ENCODE assay signal across 32 mouse cellular contexts in the genomic region with DNA sequence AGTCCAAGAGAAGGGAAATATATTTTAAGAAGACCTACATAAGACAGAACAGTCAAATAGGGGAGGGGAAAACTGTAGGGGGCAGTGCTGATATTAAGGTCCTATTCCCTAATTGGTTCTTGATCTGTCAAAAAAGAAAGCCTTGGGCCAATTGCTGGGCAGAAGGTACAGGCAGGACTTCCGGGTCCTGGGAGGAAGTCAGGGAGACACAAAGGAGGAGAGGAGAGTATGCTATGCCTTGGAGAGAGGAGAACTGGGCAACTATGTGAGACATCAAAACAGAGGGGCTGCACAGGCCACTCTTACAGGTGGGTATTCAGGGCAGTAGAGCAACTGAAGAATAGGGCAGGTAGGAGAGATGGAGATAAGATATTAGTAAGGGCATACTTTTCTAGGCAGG.
DNase-seq lines count a peak whose midpoint lies in the region; ATAC-seq and TF ChIP-seq lines count a peak whose summit lies in the region.
"Had no signal": no experiment of that assay in that cellular context is flagged by ENCODE, and none has a peak within 500 bp of the region (broad histone marks: within the 10 kb centered on the region; RNA-seq: fewer than 3 reads in every experiment).

No protein-coding gene starts in this region.

- ATAC-seq in megakaryocyte, adult 5-6 weeks (ENCODE audit: poor library complexity, severe bottlenecking): 0 out of 2 replicates have a peak, but pooled peaks have one; percentile 24
- ATAC-seq: forebrain, embryonic 16.5 days; intestine, embryonic 16.5 days; midbrain, embryonic 15.5 days had no signal

- no peak overlapping the region for H3K27ac ChIP-seq in bone marrow macrophage, adult 2 months (ENCODE audit: insufficient read depth, low read depth, low read length)
- H3K27ac ChIP-seq: embryonic facial prominence, embryonic 13.5 days; forebrain, embryonic 10.5 days; hindbrain, embryonic 13.5 days; kidney, postnatal 0 days; liver, embryonic 14.5 days; midbrain, embryonic 10.5 days; midbrain, embryonic 15.5 days; neural tube, embryonic 12.5 days; stomach, postnatal 0 days had no signal

- peak overlapping the region; percentile 23; the same call in 1 of the 2 replicates for H3K4me3 ChIP-seq in bone marrow macrophage, adult 2 months (ENCODE audit: insufficient read depth, low read length)
- H3K4me3 ChIP-seq: embryonic facial prominence, embryonic 13.5 days; forebrain, embryonic 10.5 days; hindbrain, embryonic 13.5 days; midbrain, embryonic 10.5 days; midbrain, embryonic 15.5 days; neural tube, embryonic 12.5 days had no signal

- DNase-seq in heart, adult 11 months: peak; percentile 79
- no peak for DNase-seq in heart, adult 9 months (ENCODE audit: low spot score in 2 of 2)
- no peak for DNase-seq in right cerebral cortex, adult 2 months (ENCODE audit: low spot score in 2 of 2)
- no peak for DNase-seq in urinary bladder, adult 2 months (ENCODE audit: low spot score)
- DNase-seq in layer of hippocampus, adult 18-20 months (ENCODE audit: low spot score in 2 of 2): no peak
- no peak for DNase-seq in B cell, adult 2 months
- DNase-seq: adrenal gland, adult 8-10 months; cerebellum, adult 11 months; cerebellum, adult 9-11 months; gastrocnemius, postnatal 10 days; heart, postnatal 36 days; kidney, adult 8-10 months; layer of hippocampus, adult 9-11 months; liver; lung, adult 2 months; right cerebral cortex, adult 18-20 months; right cerebral cortex, postnatal 4 days; thymus, adult 18-20 months; thymus, postnatal 25 days had no signal

- no peak for TF ChIP-seq CTCF in bone marrow macrophage, adult 2 months (IDR thresholded peaks at IDR 0.05; ENCODE audit: low read depth, low read length)

- no peak for TF ChIP-seq POLR2A in bone marrow macrophage, adult 2 months (IDR thresholded peaks at IDR 0.05; ENCODE audit: borderline replicate concordance, low read depth, low read length)

- H3K4me1 ChIP-seq in bone marrow macrophage, adult 2 months (ENCODE audit: control insufficient read depth, insufficient read depth, low read length): no peaks in the 10 kb centered on the region
- H3K4me1 ChIP-seq: embryonic facial prominence, embryonic 13.5 days; forebrain, embryonic 10.5 days; hindbrain, embryonic 13.5 days; midbrain, embryonic 10.5 days; midbrain, embryonic 15.5 days; neural tube, embryonic 12.5 days had no signal
